Mouse (Mus musculus): ENCODE results near the gene Angptl4. TPM values are rescaled to one million over a fixed set of nuclear protein-coding genes. Genes with fewer than 3 reads are reported as not detected.
A peak's percentile ranks its signal among the peaks of the same experiment; 100 is the strongest.
"Not testable (repeated sequence)": the region's sequence is repeated elsewhere in the genome, so short reads cannot be mapped to it uniquely, and the experiment has no call there.

Angptl4 gene
- polyA plus RNA-seq, 1 experiment, result 11.7 TPM

DNA sequence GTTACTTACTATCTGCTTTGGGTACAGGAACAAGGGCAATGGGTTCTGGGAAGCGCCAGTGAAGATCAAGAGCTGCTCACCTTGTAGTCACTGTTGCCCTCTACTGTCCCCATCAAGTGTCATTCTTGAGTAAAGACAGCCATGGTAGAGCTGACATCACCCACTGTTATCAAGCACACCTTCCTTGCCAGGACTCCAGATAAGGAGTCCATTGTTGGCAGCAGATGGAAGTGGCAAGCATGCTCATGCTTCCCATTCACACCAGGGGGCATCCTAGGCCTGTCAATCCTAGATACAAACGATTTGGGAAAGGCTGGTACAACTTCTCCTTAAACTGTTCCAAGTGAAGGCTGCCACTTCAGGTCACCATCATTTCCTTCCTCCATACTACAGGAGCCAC lies 35.6 kb downstream of the Angptl4 start:
- H3K4me1 ChIP-seq (ENCODE audit: control insufficient read depth, insufficient read depth, low read length), result no peaks in the 10 kb centered on the region
- H3K27ac ChIP-seq (ENCODE audit: insufficient read depth, low read length), result no peak overlapping the region
- TF ChIP-seq POLR2A (IDR thresholded peaks at IDR 0.05; ENCODE audit: low read depth, low read length) (no peak), CTCF (IDR thresholded peaks at IDR 0.05; ENCODE audit: borderline replicate concordance, insufficient read depth, low read length) (peak; percentile 44; the same call in 1 of the 2 replicates)
- H3K4me3 ChIP-seq (ENCODE audit: insufficient read depth, low read length), result no peak overlapping the region

DNA sequence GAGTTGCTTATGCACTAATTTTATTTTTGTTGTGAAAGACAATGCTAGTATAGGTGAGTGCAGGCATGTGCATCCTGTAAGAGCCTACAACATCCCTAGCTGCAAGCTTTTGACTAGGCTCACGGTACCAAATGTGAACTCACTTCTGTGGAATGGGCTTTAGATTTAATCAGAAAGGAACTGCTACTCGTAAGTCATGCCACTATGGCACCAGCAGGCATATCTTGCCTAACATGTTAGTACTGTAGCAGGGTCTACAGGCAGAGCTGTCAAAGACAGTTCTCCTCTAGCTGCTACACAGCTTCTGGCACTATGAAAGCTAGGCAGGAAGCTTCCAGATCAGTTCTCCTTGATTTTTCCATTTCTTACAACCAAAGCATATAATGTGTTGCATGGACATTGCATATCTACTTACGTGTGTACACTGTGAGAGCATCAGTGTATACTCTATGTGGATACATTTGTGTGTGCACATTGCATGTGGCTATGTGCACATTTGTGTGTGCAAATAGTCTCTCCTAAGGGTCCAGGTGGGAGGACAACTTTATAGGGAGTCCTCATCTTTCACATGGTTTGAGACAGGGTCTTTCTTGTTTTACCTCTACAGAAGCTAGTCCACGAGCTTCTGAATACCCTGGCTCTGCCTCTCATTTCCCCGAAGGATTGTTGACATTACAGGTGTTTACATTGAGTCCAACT lies 36.8 kb downstream of the Angptl4 start:
- TF ChIP-seq POLR2A (IDR thresholded peaks at IDR 0.05; ENCODE audit: low read depth, low read length) (no peak), CTCF (IDR thresholded peaks at IDR 0.05; ENCODE audit: borderline replicate concordance, insufficient read depth, low read length) (no peak)
- no peak overlapping the region for H3K27ac ChIP-seq (ENCODE audit: insufficient read depth, low read length)
- H3K4me3 ChIP-seq (ENCODE audit: insufficient read depth, low read length), result no peak overlapping the region
- no peaks in the 10 kb centered on the region for H3K4me1 ChIP-seq (ENCODE audit: control insufficient read depth, insufficient read depth, low read length)

DNA sequence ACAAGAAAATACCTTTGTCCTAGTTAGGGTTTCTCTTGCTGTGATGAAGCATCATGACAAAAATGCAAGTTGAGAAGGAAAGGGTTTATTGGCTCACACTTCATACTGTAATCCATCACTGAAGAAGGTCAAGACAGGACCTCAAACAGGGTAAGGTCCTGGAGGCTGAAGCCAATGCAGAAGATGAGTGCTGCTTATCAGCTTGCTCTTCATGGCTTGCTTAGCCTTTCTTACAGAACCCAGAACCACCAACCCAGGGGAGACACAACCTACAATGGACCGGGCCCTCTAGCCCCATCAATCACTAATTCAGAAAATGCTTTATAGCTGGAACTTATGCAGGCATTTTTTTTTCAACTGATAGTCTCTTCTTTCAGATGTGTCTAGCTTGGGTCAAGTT lies 39.2 kb downstream of the Angptl4 start:
- H3K4me1 ChIP-seq (ENCODE audit: control insufficient read depth, insufficient read depth, low read length), result no peaks in the 10 kb centered on the region
- TF ChIP-seq CTCF (IDR thresholded peaks at IDR 0.05; ENCODE audit: borderline replicate concordance, insufficient read depth, low read length), result no peak
- TF ChIP-seq POLR2A (IDR thresholded peaks at IDR 0.05; ENCODE audit: low read depth, low read length), result no peak
- H3K27ac ChIP-seq (ENCODE audit: insufficient read depth, low read length), result no peak overlapping the region
- H3K4me3 ChIP-seq (ENCODE audit: insufficient read depth, low read length), result no peak overlapping the region

DNA sequence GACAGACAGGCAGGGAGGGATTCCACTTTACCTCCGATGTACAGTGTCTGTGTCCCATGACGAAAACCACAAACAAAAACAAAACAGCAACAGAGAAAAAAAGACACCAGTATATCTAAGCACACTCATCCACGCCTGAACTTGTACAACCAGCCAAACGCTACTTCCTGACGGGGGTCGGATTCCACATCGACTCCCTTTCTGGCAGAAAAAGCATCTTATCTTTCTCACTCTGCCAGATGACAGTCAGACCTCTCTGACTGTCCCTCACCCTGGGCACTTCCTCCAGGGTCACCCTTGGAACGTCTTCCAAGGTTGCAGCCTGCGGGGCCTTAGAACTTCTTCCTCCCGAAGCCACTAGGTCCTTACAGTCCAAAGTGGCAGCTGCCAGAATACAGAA lies 48.1 kb downstream of the Angptl4 start:
- H3K27ac ChIP-seq (ENCODE audit: insufficient read depth, low read length); H3K4me3 ChIP-seq (ENCODE audit: insufficient read depth, low read length); H3K4me1 ChIP-seq (ENCODE audit: control insufficient read depth, insufficient read depth, low read length): not testable (repeated sequence)

DNA sequence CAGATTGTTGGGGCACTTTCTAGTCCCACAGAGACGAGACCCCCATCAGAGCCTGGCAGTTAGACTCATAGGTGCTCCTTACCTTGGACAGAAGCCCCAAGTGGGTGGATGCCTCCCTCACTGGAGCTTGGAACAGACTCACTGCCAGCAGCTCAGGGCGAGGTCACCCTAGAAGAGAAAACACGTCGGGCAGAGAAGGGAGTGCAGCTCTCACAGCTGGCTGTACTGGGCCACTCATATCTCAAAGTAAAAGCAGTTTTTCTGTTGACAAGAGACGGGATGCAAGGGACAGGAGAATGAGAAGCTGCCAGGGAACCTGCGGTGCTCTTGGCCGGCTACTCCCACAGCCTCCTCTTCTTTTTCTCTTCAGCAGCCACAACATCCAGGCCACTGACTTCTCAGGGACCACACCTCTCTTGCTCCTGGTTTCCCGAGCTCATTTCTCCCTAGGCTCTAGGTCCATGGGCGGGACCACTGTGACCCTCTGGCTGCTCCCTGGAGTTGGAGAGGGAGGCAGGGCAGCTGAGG lies 49.0 kb downstream of the Angptl4 start:
- not testable (repeated sequence) for H3K27ac ChIP-seq (ENCODE audit: insufficient read depth, low read length); H3K4me1 ChIP-seq (ENCODE audit: control insufficient read depth, insufficient read depth, low read length); H3K4me3 ChIP-seq (ENCODE audit: insufficient read depth, low read length)

DNA sequence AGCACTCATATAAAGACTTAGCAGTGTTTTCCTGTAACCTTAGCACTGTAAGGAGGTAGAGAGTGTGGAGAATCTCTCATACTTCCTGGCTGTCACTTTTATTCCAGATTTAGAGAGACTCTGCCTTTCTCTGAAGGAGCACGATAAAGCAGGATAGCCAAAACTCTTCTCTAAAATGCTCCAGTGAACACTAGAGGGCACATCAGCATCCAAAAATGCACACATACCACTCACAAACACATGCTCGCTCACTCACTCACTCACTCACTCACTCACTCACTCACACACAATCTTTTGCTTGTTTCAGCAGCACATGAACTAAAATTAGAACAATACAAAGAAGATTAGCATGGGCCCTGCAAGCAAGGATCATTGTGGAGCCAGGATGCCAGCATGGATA lies 52.4 kb downstream of the Angptl4 start:
- no peaks in the 10 kb centered on the region for H3K4me1 ChIP-seq (ENCODE audit: control insufficient read depth, insufficient read depth, low read length)
- TF ChIP-seq CTCF (IDR thresholded peaks at IDR 0.05; ENCODE audit: borderline replicate concordance, insufficient read depth, low read length) (no peak), POLR2A (IDR thresholded peaks at IDR 0.05; ENCODE audit: low read depth, low read length) (no peak)
- no peak overlapping the region for H3K4me3 ChIP-seq (ENCODE audit: insufficient read depth, low read length)
- no peak overlapping the region for H3K27ac ChIP-seq (ENCODE audit: insufficient read depth, low read length)

DNA sequence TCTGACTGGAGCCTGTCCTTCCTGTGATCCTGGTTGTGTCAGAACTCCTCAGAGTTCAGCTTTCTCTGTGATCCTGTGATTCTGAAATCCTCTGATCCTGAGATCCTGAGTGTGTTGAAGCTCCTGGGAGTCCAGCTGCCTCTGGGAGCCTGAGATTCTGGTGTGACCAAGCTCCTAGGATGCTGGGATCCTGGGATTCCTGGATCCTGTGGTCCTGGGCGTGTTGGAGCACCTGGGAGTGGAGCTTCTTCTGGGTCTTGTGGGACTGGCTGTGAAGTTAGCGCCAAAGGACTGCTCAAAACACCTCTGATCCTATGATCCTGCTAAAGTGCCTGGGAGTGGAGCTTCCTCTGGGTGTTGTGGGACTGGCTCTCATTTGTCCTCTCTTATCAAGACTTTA lies 53.2 kb downstream of the Angptl4 start:
- Histone ChIP-seq H3K27ac (ENCODE audit: insufficient read depth, low read length) (no peak overlapping the region), H3K4me3 (ENCODE audit: insufficient read depth, low read length) (no peak overlapping the region), H3K4me1 (ENCODE audit: control insufficient read depth, insufficient read depth, low read length) (no peaks in the 10 kb centered on the region)
- no peak for TF ChIP-seq CTCF (IDR thresholded peaks at IDR 0.05; ENCODE audit: borderline replicate concordance, insufficient read depth, low read length)
- TF ChIP-seq POLR2A (IDR thresholded peaks at IDR 0.05; ENCODE audit: low read depth, low read length), result no peak

Other genes starting within 250 kb of the Angptl4 start
- 0.68 and 1.5 TPM in 2 replicates for gene Myo1f, start 226.1 kb downstream of the Angptl4 start, polyA plus RNA-seq (2011; ENCODE audit: insufficient read length, low read depth, missing spikeins)
- 34.1 and 40.4 TPM in 2 replicates for gene Zfp414, start 152.7 kb downstream of the Angptl4 start, polyA plus RNA-seq (2011; ENCODE audit: insufficient read length, low read depth, missing spikeins)
- gene Pram1, start 143.8 kb downstream of the Angptl4 start, polyA plus RNA-seq (2011; ENCODE audit: insufficient read length, low read depth, missing spikeins), result not detected in 2 replicates
- 367 and 434 TPM in 2 replicates for gene Hnrnpm, start 95.0 kb downstream of the Angptl4 start, polyA plus RNA-seq (2011; ENCODE audit: insufficient read length, low read depth, missing spikeins)
- 28.8 and 30.4 TPM in 2 replicates for gene March2, start 63.2 kb downstream of the Angptl4 start, polyA plus RNA-seq (2011; ENCODE audit: insufficient read length, low read depth, missing spikeins)
- 78.2 and 87.3 TPM in 2 replicates for gene Rab11b, start 21.3 kb downstream of the Angptl4 start, polyA plus RNA-seq (2011; ENCODE audit: insufficient read length, low read depth, missing spikeins)
- gene Kank3, start 28.7 kb upstream of the Angptl4 start, polyA plus RNA-seq (2011; ENCODE audit: insufficient read length, low read depth, missing spikeins), result 5.6 and 6.1 TPM in 2 replicates
- 2,068 and 2,223 TPM in 2 replicates for gene Rps28, start 42.7 kb upstream of the Angptl4 start, polyA plus RNA-seq (2011; ENCODE audit: insufficient read length, low read depth, missing spikeins)
- 212 and 232 TPM in 2 replicates for gene Ndufa7, start 42.7 kb upstream of the Angptl4 start, polyA plus RNA-seq (2011; ENCODE audit: insufficient read length, low read depth, missing spikeins)
- 15.8 and 20.3 TPM in 2 replicates for gene Cd320, start 61.3 kb upstream of the Angptl4 start, polyA plus RNA-seq (2011; ENCODE audit: insufficient read length, low read depth, missing spikeins)
- gene Gm7029, start 92.0 kb upstream of the Angptl4 start, polyA plus RNA-seq (2011; ENCODE audit: insufficient read length, low read depth, missing spikeins), result not detected in 2 replicates
- gene Kifc1, start 108.8 kb upstream of the Angptl4 start, polyA plus RNA-seq (2011; ENCODE audit: insufficient read length, low read depth, missing spikeins), result 41.9 and 63.1 TPM in 2 replicates
- not detected in 2 replicates for gene Platr17, start 123.3 kb upstream of the Angptl4 start, polyA plus RNA-seq (2011; ENCODE audit: insufficient read length, low read depth, missing spikeins)
- 23.3 and 26.6 TPM in 2 replicates for gene Daxx, start 127.6 kb upstream of the Angptl4 start, polyA plus RNA-seq (2011; ENCODE audit: insufficient read length, low read depth, missing spikeins)
- gene Tapbp, start 134.1 kb upstream of the Angptl4 start, polyA plus RNA-seq (2011; ENCODE audit: insufficient read length, low read depth, missing spikeins), result 61.4 and 91.2 TPM in 2 replicates
- 20.3 and 22.2 TPM in 2 replicates for gene Zbtb22, start 134.1 kb upstream of the Angptl4 start, polyA plus RNA-seq (2011; ENCODE audit: insufficient read length, low read depth, missing spikeins)
- 36.1 and 45.1 TPM in 2 replicates for gene Rgl2, start 147.7 kb upstream of the Angptl4 start, polyA plus RNA-seq (2011; ENCODE audit: insufficient read length, low read depth, missing spikeins)
- gene Pfdn6, start 158.5 kb upstream of the Angptl4 start, polyA plus RNA-seq (2011; ENCODE audit: insufficient read length, low read depth, missing spikeins), result 80.7 and 87.8 TPM in 2 replicates
- 20.3 and 20.5 TPM in 2 replicates for gene Wdr46, start 158.8 kb upstream of the Angptl4 start, polyA plus RNA-seq (2011; ENCODE audit: insufficient read length, low read depth, missing spikeins)
- gene B3galt4, start 169.7 kb upstream of the Angptl4 start, polyA plus RNA-seq (2011; ENCODE audit: insufficient read length, low read depth, missing spikeins), result 2.3 and 3.6 TPM in 2 replicates
- 34.0 and 35.7 TPM in 2 replicates for gene Vps52, start 174.0 kb upstream of the Angptl4 start, polyA plus RNA-seq (2011; ENCODE audit: insufficient read length, low read depth, missing spikeins)
- gene Rps18, start 174.2 kb upstream of the Angptl4 start, polyA plus RNA-seq (2011; ENCODE audit: insufficient read length, low read depth, missing spikeins), result 1,572 and 1,668 TPM in 2 replicates
- gene H2-K1, start 218.5 kb upstream of the Angptl4 start, polyA plus RNA-seq (2011; ENCODE audit: insufficient read length, low read depth, missing spikeins), result 131 and 166 TPM in 2 replicates
- 12.2 and 13.8 TPM in 2 replicates for gene Ring1, start 242.8 kb upstream of the Angptl4 start, polyA plus RNA-seq (2011; ENCODE audit: insufficient read length, low read depth, missing spikeins)
- 16.7 and 16.9 TPM in 2 replicates for gene H2-Ke6, start 246.2 kb upstream of the Angptl4 start, polyA plus RNA-seq (2011; ENCODE audit: insufficient read length, low read depth, missing spikeins)
- 181 and 191 TPM in 2 replicates for gene Slc39a7, start 249.9 kb upstream of the Angptl4 start, polyA plus RNA-seq (2011; ENCODE audit: insufficient read length, low read depth, missing spikeins)
- gene Rxrb, start 250.0 kb upstream of the Angptl4 start, polyA plus RNA-seq (2011; ENCODE audit: insufficient read length, low read depth, missing spikeins), result 24.8 and 26.1 TPM in 2 replicates